Mouse (Mus musculus) left cerebral cortex, postnatal 14 days (tissue): ENCODE data around the gene Gm42715. TPM values are rescaled to one million over a fixed set of nuclear protein-coding genes. Genes with fewer than 3 reads are reported as not detected.
A peak's percentile ranks its signal among the peaks of the same experiment; 100 is the strongest.

Experiments used
- DNase-seq, 2 experiments: peaks; one replicate each; pipeline ENCODE4 v3.0.0; 2021 to 2022; ENCODE audit warnings: low spot score in 2 of 2, mixed read lengths in 1 of 2
- intact Hi-C: fragments of 180-260 bp; cut with DNase I; formaldehyde crosslinking; loops from one replicate; pipeline ENCODE4 v1.15.1; 2025
- microRNA-seq, 2 experiments: library from miRNA; unstranded; fragments of <30 nt; microRNA quantifications; one replicate each; pipeline ENCODE4 v1.2.0; 2022
- total RNA-seq, 2 experiments: library from RNA; stranded (reverse); gene quantifications; 2 replicates each; pipeline ENCODE4 v1.2.3; 2021

The Gm42715 gene
- total RNA-seq, 2 experiments from 2014 or later: 10.0 to 14.0 TPM

- intact Hi-C loops: no loop called here
- DNase-seq: no peak
Measured at GRCm38 (mm10) chr7:127611561-127611960, 92.2 kb downstream of the Gm42715 start.

GRCm38 (mm10) chr7:127613501-127613900, 94.1 kb downstream of the Gm42715 start:
- DNase-seq: no peak
- intact Hi-C loops: no loop called here

- intact Hi-C loops: no loop called here
- DNase-seq: no peak
Measured at GRCm38 (mm10) chr7:127614091-127614490, 94.7 kb downstream of the Gm42715 start.

GRCm38 (mm10) chr7:127614511-127614890, 95.1 kb downstream of the Gm42715 start:
- DNase-seq: no peak
- intact Hi-C loops: no loop called here

- intact Hi-C loops: no loop called here
- DNase-seq: peak; percentile 82 to 88
Measured at GRCm38 (mm10) chr7:127614891-127615843, 95.8 kb downstream of the Gm42715 start, which contains the start of gene Zfp629. Zfp629 (minus strand) TSS chr7:127615797.

- intact Hi-C loops: no loop called here
- no peak for DNase-seq
Measured at GRCm38 (mm10) chr7:127616336-127616735, 97.0 kb downstream of the Gm42715 start.

Small RNAs within 50 kb of the gene (microRNA-seq; reads per million reads assigned to microRNA genes)
- gene Gm47278: 0 reads per million in 2 experiments
- 0 to 0.34 reads per million in 2 experiments for gene Mir7060

Other genes starting within 250 kb of the Gm42715 start
- gene Sephs2, start 245.5 kb upstream of the Gm42715 start, total RNA-seq: 10 to 100 TPM; 45.9 to 50.3 TPM
- gene Itgal, start 223.3 kb upstream of the Gm42715 start, total RNA-seq: under 1 TPM; 0.59 to 0.72 TPM
- gene Zfp768, start 174.0 kb upstream of the Gm42715 start, total RNA-seq: 10 to 100 TPM; 10.9 to 13.0 TPM
- 1 to 10 TPM; 5.4 to 7.8 TPM for gene Zfp747, start 143.5 kb upstream of the Gm42715 start, total RNA-seq
- gene 9130019O22Rik, start 132.4 kb upstream of the Gm42715 start, total RNA-seq: 1 to 10 TPM; 2.7 to 2.8 TPM
- gene E430018J23Rik, start 126.0 kb upstream of the Gm42715 start, total RNA-seq: 1 to 10 TPM; 6.2 to 6.8 TPM
- 1 to 10 TPM; 2.9 to 4.1 TPM for gene Zfp764, start 112.8 kb upstream of the Gm42715 start, total RNA-seq
- gene Zfp688, start 97.5 kb upstream of the Gm42715 start, total RNA-seq: 10 to 100 TPM; 11.4 to 11.7 TPM
- gene Zfp689, start 70.4 kb upstream of the Gm42715 start, total RNA-seq: 1 to 10 TPM; 5.4 to 7.9 TPM
- 10 to 100 TPM; 27.2 to 32.5 TPM for gene Prr14, start 60.0 kb upstream of the Gm42715 start, total RNA-seq
- gene Fbrs, start 40.4 kb upstream of the Gm42715 start, total RNA-seq: 10 to 100 TPM; 52.9 to 66.0 TPM
- gene Srcap, start 7.6 kb upstream of the Gm42715 start, total RNA-seq: 100 to 1,000 TPM; 112 to 114 TPM
- gene Tmem265, start 41.8 kb downstream of the Gm42715 start, total RNA-seq: 1 to 10 TPM; 2.3 to 3.2 TPM
- gene Phkg2, start 53.8 kb downstream of the Gm42715 start, total RNA-seq: 10 to 100 TPM; 71.5 to 75.9 TPM
- gene Ccdc189, start 69.0 kb downstream of the Gm42715 start, total RNA-seq: 10 to 100 TPM in 1 of 2 experiments, 1 to 10 TPM in 1; 9.5 to 11.3 TPM
- 10 to 100 TPM; 69.5 to 74.7 TPM for gene Rnf40, start 69.2 kb downstream of the Gm42715 start, total RNA-seq
- gene Zfp629, start 96.2 kb downstream of the Gm42715 start, total RNA-seq: 10 to 100 TPM; 24.1 to 25.7 TPM
- gene Bcl7c, start 189.3 kb downstream of the Gm42715 start, total RNA-seq: 10 to 100 TPM; 37.8 to 45.7 TPM
- gene Ctf1, start 193.2 kb downstream of the Gm42715 start, total RNA-seq: 1 to 10 TPM; 2.3 to 2.7 TPM
- not detected for gene Ctf2, start 212.6 kb downstream of the Gm42715 start, total RNA-seq
- gene Fbxl19, start 225.0 kb downstream of the Gm42715 start, total RNA-seq: 10 to 100 TPM; 89.1 to 89.8 TPM